Mouse (Mus musculus): ENCODE results near the gene Rap2b. TPM values are rescaled to one million over a fixed set of nuclear protein-coding genes. Genes with fewer than 3 reads are reported as not detected.

The Rap2b gene
- polyA plus RNA-seq, 1 experiment from 2014 or later = 9.7 TPM

DNA sequence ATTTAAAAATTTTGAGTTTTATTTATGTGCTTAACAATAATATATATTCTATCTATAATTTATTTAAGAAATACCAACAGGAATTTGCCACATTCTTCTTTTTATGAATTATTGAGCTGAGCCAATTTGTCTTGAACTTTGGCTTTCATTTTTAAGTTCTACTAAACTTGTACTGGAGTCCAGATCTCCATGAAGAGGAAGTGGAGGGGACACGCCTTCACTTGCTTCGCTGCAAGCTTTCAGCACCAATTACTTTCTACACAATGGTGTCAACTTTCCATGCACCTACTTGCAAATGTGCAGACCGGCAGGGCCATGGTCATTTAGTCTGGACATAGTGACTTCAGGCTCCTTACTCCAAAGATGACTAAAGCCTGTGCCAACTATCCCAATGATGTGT is 32.1 kb downstream of the Rap2b start:
- H3K27me3 ChIP-seq (ENCODE audit: low read depth, poor library complexity, severe bottlenecking) = no peaks in the 10 kb centered on the region
- H3K4me3 ChIP-seq = no peak overlapping the region
- DNase-seq (ENCODE audit: low spot score) = no peak
- no peak overlapping the region for H3K27ac ChIP-seq (replicated peaks)
- H3K9me3 ChIP-seq (replicated peaks) = no peaks in the 10 kb centered on the region
- no peaks in the 10 kb centered on the region for H3K36me3 ChIP-seq
- H3K4me1 ChIP-seq = peaks cover 13% of the 10 kb centered on the region
- WGBS = 77% methylated on average over 3 of the region's 3 CpGs

DNA sequence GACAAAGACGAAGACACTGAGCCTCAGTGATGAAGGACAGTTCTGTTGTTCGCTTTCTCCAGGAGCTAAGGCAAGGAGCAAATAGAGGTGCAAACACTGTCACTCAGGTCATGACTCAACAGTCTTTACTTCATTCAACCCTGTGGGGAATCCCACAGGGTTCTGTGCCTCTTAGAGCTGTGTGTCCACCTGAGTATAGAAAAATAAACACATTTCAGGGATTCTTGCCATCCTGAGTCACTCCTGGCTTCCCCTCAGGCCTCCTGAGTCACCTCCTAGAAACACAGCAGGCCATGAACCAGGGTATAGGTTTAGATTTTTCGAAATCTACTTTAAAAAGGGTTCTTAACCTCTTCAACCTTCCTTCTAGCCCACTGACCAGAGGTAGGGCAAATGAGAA is 33.9 kb downstream of the Rap2b start:
- Histone ChIP-seq H3K4me1 (peaks cover 13% of the 10 kb centered on the region), H3K27me3 (ENCODE audit: low read depth, poor library complexity, severe bottlenecking) (no peaks in the 10 kb centered on the region), H3K4me3 (no peak overlapping the region), H3K27ac (replicated peaks) (no peak overlapping the region), H3K9me3 (replicated peaks) (no peaks in the 10 kb centered on the region), H3K36me3 (no peaks in the 10 kb centered on the region)
- WGBS = 88% methylated on average over 3 of the region's 3 CpGs
- no peak for DNase-seq (ENCODE audit: low spot score)

DNA sequence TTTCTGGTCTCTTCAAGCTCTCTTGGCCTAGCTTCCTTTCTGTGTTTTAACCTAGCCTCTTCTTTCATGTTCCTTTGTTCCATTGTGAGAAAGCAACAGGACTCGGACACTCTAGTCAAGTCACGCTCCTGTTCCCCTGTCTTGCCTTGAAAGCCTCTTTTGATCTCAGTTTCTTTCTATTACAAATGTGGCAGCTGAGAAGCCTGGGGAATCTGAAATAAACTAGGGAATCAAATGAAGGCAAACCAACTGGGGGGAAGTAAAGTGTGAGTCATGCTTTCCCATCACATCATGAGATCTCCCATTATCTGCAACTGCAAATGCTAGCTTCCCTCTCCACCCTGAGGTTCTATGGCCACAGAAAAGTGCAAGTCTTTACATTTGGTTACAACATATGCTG is 35.3 kb downstream of the Rap2b start:
- no peaks in the 10 kb centered on the region for H3K27me3 ChIP-seq (ENCODE audit: low read depth, poor library complexity, severe bottlenecking)
- H3K4me3 ChIP-seq = no peak overlapping the region
- peaks cover 13% of the 10 kb centered on the region for H3K4me1 ChIP-seq
- no peaks in the 10 kb centered on the region for H3K9me3 ChIP-seq (replicated peaks)
- 10% methylated on average over 2 of the region's 2 CpGs for WGBS
- no peak for DNase-seq (ENCODE audit: low spot score)
- peak overlapping the region; percentile 25 for H3K27ac ChIP-seq (replicated peaks)
- H3K36me3 ChIP-seq = no peaks in the 10 kb centered on the region

DNA sequence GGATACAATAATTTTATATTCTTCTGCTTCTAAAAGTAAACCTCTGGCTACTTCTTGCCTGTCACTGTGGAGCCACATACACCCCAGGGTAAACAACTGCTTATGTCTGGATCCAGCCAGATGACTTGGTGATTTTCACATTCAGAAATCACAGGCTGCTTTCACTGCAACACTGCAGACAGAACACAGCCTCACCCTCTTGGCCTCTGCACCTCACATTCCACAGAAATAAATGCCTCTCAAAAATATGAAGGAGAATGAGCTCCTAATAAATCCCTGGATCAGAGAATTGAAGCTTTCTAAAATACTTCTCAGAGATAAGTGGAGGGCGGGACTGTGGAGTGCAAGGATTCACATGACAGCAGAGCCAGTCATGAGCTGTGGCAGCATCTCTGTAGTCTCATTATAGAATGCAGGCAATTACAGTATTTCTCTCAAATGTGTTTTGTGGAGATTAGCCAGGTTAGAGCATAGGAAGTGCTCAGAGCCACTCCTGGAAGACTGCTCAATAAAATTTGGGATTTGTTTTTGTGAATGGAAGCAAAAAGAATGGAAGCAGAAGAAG is 39.5 kb downstream of the Rap2b start:
- peaks cover 13% of the 10 kb centered on the region for H3K4me1 ChIP-seq
- no peak overlapping the region for H3K4me3 ChIP-seq
- H3K9me3 ChIP-seq (replicated peaks) = no peaks in the 10 kb centered on the region
- WGBS = 90% methylated on average over 1 of the region's 1 CpGs
- H3K27ac ChIP-seq (replicated peaks) = no peak overlapping the region
- no peaks in the 10 kb centered on the region for H3K36me3 ChIP-seq
- DNase-seq (ENCODE audit: low spot score) = no peak
- H3K27me3 ChIP-seq (ENCODE audit: low read depth, poor library complexity, severe bottlenecking) = no peaks in the 10 kb centered on the region

DNA sequence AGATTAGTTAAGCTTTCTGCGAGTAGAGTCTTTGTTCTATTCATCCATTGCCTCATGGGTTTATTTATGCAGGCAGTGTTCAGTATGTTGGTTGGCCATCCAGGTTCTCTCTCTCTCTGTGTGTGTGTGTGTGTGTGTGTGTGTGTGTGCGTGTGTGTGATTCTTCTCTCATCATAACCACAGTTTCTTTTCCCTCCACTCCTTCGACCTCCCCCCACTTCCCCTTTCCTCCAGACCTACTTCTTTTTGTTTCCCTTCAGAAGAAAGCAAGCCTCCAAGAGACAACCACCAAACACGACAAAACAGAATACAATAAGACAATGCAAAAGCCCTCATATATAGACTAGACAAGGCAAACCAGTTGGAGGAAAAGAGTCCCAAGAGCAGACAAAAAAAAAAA is 45.5 kb downstream of the Rap2b start:
- Histone ChIP-seq H3K36me3 (no peaks in the 10 kb centered on the region), H3K27me3 (ENCODE audit: low read depth, poor library complexity, severe bottlenecking) (no peaks in the 10 kb centered on the region), H3K4me3 (no peak overlapping the region), H3K4me1 (no peaks in the 10 kb centered on the region), H3K27ac (replicated peaks) (no peak overlapping the region), H3K9me3 (replicated peaks) (no peaks in the 10 kb centered on the region)
- WGBS = 86% methylated on average over 4 of the region's 4 CpGs
- no peak for DNase-seq (ENCODE audit: low spot score)

DNA sequence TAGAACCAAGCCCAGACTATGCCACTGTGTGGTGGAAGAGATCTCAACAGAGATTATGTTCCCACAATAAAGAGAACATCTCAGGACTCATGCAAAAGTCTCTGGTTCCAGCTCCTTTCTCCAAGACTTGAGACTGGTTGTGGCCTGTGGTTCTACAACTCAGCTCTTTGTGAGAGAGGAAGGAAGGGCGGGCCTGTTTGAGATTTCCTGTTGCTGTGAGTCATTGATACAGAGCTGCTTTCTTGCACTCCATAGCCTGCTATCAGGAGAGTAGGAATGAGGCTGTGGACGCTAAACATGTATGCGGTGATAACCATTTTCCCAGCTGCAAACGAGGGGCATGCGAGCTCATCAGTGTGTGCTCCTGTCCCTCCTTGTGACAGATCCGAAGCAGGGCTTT is 48.2 kb downstream of the Rap2b start:
- H3K36me3 ChIP-seq = no peaks in the 10 kb centered on the region
- no peaks in the 10 kb centered on the region for H3K9me3 ChIP-seq (replicated peaks)
- 89% methylated on average over 6 of the region's 6 CpGs for WGBS
- H3K27ac ChIP-seq (replicated peaks) = no peak overlapping the region
- H3K4me1 ChIP-seq = no peaks in the 10 kb centered on the region
- DNase-seq (ENCODE audit: low spot score) = no peak
- no peaks in the 10 kb centered on the region for H3K27me3 ChIP-seq (ENCODE audit: low read depth, poor library complexity, severe bottlenecking)
- H3K4me3 ChIP-seq = no peak overlapping the region

DNA sequence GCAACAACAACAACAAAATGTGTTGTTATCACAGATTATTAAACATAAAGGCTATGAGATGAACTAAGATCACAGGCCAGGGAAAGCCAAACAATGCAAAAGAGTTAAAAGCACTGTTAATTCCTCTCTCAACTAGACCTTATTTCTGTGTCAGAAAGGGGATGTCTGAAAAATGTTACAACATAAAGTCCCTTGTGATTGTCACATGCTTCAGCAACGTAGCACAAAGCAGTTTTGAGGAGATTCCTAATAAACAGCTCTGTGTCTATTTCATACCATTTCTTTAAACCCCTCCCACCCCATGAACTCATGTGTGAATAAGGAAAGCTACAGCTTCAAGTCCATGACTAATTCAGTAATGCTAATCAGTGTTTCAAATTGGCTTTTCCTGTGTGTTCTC is 54.4 kb downstream of the Rap2b start:
- DNase-seq (ENCODE audit: low spot score) = no peak
- H3K36me3 ChIP-seq = no peaks in the 10 kb centered on the region
- 69% methylated on average over 1 of the region's 1 CpGs for WGBS
- no peak overlapping the region for H3K27ac ChIP-seq (replicated peaks)
- H3K4me3 ChIP-seq = no peak overlapping the region
- H3K27me3 ChIP-seq (ENCODE audit: low read depth, poor library complexity, severe bottlenecking) = no peaks in the 10 kb centered on the region
- H3K9me3 ChIP-seq (replicated peaks) = no peaks in the 10 kb centered on the region
- no peaks in the 10 kb centered on the region; the same call in 1 of the 2 replicates for H3K4me1 ChIP-seq

Other genes with a start within 250 kb of the Rap2b start
- gene B430305J03Rik, start 4.3 kb downstream of the Rap2b start, polyA plus RNA-seq (2016; fragmentation: Nextera tagmentation; extraction: Ambion mirVana) = not detected in 2 replicates